Mouse (Mus musculus) brain, embryonic 14.5 days (tissue): ENCODE measurements around the gene Tpp2.

ENCODE experiments used
- CTCF ChIP-seq: fragments of 200-500 bp; IDR thresholded peaks from 2 replicates; pipeline ENCODE4 v1.5.1; 2012; ENCODE audit warnings: inconsistent platforms, mild to moderate bottlenecking, moderate library complexity, borderline replicate concordance; ENCODE audit not compliant: insufficient read depth, insufficient read length; ENCODE audit errors: extremely low read depth
- POLR2A ChIP-seq: fragments of 200-500 bp; IDR thresholded peaks from 2 replicates; pipeline ENCODE4 v1.6.1; 2012; ENCODE audit warnings: mild to moderate bottlenecking, inconsistent platforms, borderline replicate concordance; ENCODE audit not compliant: poor library complexity, insufficient read depth, insufficient read length, severe bottlenecking; ENCODE audit errors: extremely low read depth

GRCm38 (mm10) chr1:43942814-43943213, 9.4 kb downstream of the Tpp2 start:
- TF ChIP-seq CTCF (no peak), POLR2A (no peak)
